Mouse (Mus musculus) kidney, postnatal 0 days (tissue): ENCODE measurements at regions not wholly inside any gene's neighbourhood (a gene's known extent, or its start where the extent isn't known, plus 50 kb on each side); places are given as distances from the start of the nearest gene placed in this dataset.

Source experiments
- ATAC-seq: fragments of 200-750 bp; cut with Nextera tagmentation; replicated peaks from 2 replicates; pipeline ENCODE4 v1.8.0; 2017; ENCODE audit warnings: low read depth, moderate number of reproducible peaks, moderate TSS enrichment, moderate library complexity; ENCODE audit not compliant: low FRiP score
- DNase-seq: peaks from one replicate; pipeline ENCODE4 v3.0.0-alpha.2; 2016; ENCODE audit warnings: low spot score
- H3K27ac ChIP-seq: fragments of 300-500 bp; sonication (generic); 2 replicates; pipeline ENCODE4 v1.5.1; 2014; ENCODE audit warnings: mild to moderate bottlenecking
- H3K27me3 ChIP-seq: fragments of 300-500 bp; sonication (generic); 2 replicates; pipeline ENCODE4 v1.6.1; 2014; ENCODE audit warnings: low read length, mixed read lengths; ENCODE audit not compliant: insufficient read depth
- H3K36me3 ChIP-seq: fragments of 300-500 bp; sonication (generic); 2 replicates; pipeline ENCODE4 v1.6.1; 2014; ENCODE audit warnings: low read length, mixed read lengths; ENCODE audit not compliant: insufficient read depth
- H3K4me1 ChIP-seq: fragments of 300-500 bp; sonication (generic); replicated peaks from 2 replicates; pipeline ENCODE4 v1.6.1; 2014; ENCODE audit warnings: antibody characterized with exemption, low read length, mixed read lengths; ENCODE audit not compliant: insufficient read depth
- H3K4me2 ChIP-seq: fragments of 300-500 bp; sonication (generic); 2 replicates; pipeline ENCODE4 v1.6.1; 2014; ENCODE audit warnings: mild to moderate bottlenecking, low read length, moderate library complexity, mixed read lengths
- H3K4me3 ChIP-seq: fragments of 300-500 bp; sonication (generic); replicated peaks from 2 replicates; pipeline ENCODE4 v1.5.1; 2014; ENCODE audit warnings: low read depth, low read length
- H3K9ac ChIP-seq: fragments of 300-500 bp; sonication (generic); 2 replicates; pipeline ENCODE4 v1.6.1; 2014; ENCODE audit warnings: low read depth, low read length
- H3K9me3 ChIP-seq: fragments of 300-500 bp; sonication (generic); replicated peaks from 2 replicates; pipeline ENCODE4 v1.6.1; 2016; ENCODE audit warnings: low read length, inconsistent platforms, mixed read lengths
- CTCF ChIP-seq: IDR thresholded peaks from 2 replicates; pipeline ENCODE4 v1.5.1; 2016; ENCODE audit warnings: antibody characterized with exemption, low read depth, mild to moderate bottlenecking, moderate library complexity
- WGBS: fragments of 180-500 bp; shearing (Covaris S2); extraction: QIAGEN DNeasy Blood & Tissue Kit; methylation state at CpG from one replicate; pipeline ENCODE4 v1.1.7; 2014; 5-methylcytosine and 5-hydroxymethylcytosine counted together

GRCm38 (mm10) chr10:40997606-40998005 is 74.5 kb downstream of the Gpr6 start:
- no peak for TF ChIP-seq CTCF
- WGBS = 56% methylated on average over 5 of the region's 5 CpGs
- DNase-seq (no peak), ATAC-seq (no peak)
- Histone ChIP-seq H3K9me3 (no peaks in the 10 kb centered on the region), H3K27ac (no peak overlapping the region), H3K4me2 (no peak overlapping the region), H3K9ac (no peak overlapping the region), H3K27me3 (no peaks in the 10 kb centered on the region), H3K4me3 (no peak overlapping the region), H3K36me3 (no peaks in the 10 kb centered on the region), H3K4me1 (no peaks in the 10 kb centered on the region; the same call in 1 of the 2 replicates)
